Comparison of ENCODE assay signal across 29 mouse cellular contexts in the genomic region with DNA sequence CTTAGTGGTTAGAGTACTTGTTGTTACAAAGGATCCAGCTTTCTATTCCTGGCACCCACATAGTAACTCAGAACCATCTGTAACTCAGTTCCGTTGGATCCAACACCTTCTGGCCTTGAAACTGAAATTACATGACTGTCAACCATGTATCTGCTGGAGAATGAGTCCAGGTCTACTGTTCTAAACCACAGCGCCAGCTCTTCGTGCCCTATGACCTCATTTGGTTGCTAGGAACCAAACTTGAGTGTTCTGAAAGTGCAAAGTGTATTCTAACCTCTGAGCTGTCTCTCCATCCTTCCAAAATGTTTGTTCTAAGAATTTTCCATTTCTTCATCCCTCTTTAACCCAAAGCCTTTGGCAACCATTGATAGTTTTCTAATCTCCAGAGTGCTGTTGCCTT. TPM values are rescaled to one million over a fixed set of nuclear protein-coding genes. Genes with fewer than 3 reads are reported as not detected.
DNase-seq lines count a peak whose midpoint lies in the region; ATAC-seq and TF ChIP-seq lines count a peak whose summit lies in the region.
"Had no signal": no experiment of that assay in that cellular context is flagged by ENCODE, and none has a peak within 500 bp of the region (broad histone marks: within the 10 kb centered on the region; RNA-seq: fewer than 3 reads in every experiment).

No protein-coding gene starts in this region.

- no peaks in the 10 kb centered on the region for H3K9me3 ChIP-seq in heart, embryonic 11.5 days (replicated peaks; ENCODE audit: control insufficient read depth, low read length)
- H3K9me3 ChIP-seq: embryonic facial prominence, embryonic 13.5 days; embryonic facial prominence, embryonic 15.5 days; forebrain, embryonic 10.5 days; forebrain, embryonic 12.5 days; G1E had no signal

- ATAC-seq in heart, embryonic 11.5 days (replicated peaks; ENCODE audit: insufficient number of reproducible peaks, low FRiP score, low TSS enrichment), result no peak
- ATAC-seq: activated CD4-positive, CD25-positive, alpha-beta regulatory T cell, adult 4 months; CD4-positive, CD25-positive, alpha-beta regulatory T cell, adult 4 months; forebrain, embryonic 14.5 days; forebrain, embryonic 16.5 days; Patski had no signal

- H3K27me3 ChIP-seq in heart, embryonic 11.5 days (ENCODE audit: control insufficient read depth, insufficient read depth, low read length), result no peaks in the 10 kb centered on the region
- H3K27me3 ChIP-seq in testis, adult 2 months (ENCODE audit: control insufficient read depth, insufficient read depth, low read length), result no peaks in the 10 kb centered on the region
- H3K27me3 ChIP-seq: CH12.LX; embryonic facial prominence, embryonic 13.5 days; embryonic facial prominence, embryonic 15.5 days; forebrain, embryonic 12.5 days; Patski had no signal

- no peak overlapping the region for H3K27ac ChIP-seq in heart, embryonic 11.5 days (ENCODE audit: low read depth, low read length)
- H3K27ac ChIP-seq in layer of hippocampus, adult 2 months, result peak overlapping the region; percentile 19; the same call in 1 of the 2 replicates
- H3K27ac ChIP-seq in testis, adult 2 months (ENCODE audit: control insufficient read depth, insufficient read depth, low read depth, low read length), result peak overlapping the region; percentile 57
- H3K27ac ChIP-seq: embryonic facial prominence, embryonic 13.5 days; embryonic facial prominence, embryonic 15.5 days; forebrain, embryonic 10.5 days; forebrain, embryonic 12.5 days had no signal

- TF ChIP-seq POLR2A in testis, adult 2 months (IDR thresholded peaks at IDR 0.05; ENCODE audit: control insufficient read depth, low read depth, low read length), result no peak

- H3K36me3 ChIP-seq in heart, embryonic 11.5 days (ENCODE audit: control insufficient read depth, insufficient read depth, low read length), result peaks cover 39% of the 10 kb centered on the region
- H3K36me3 ChIP-seq in testis, adult 2 months (ENCODE audit: control insufficient read depth, insufficient read depth, low read length), result peaks cover 7% of the 10 kb centered on the region

- no peak for TF ChIP-seq CTCF in layer of hippocampus, adult 2 months (conservative IDR thresholded peaks at IDR 0.05)
- TF ChIP-seq CTCF in testis, adult 2 months (IDR thresholded peaks at IDR 0.05; ENCODE audit: control insufficient read depth, insufficient read depth, insufficient replicate concordance, low read depth, low read length), result no peak

- no peaks in the 10 kb centered on the region for H3K4me1 ChIP-seq in heart, embryonic 11.5 days (ENCODE audit: control insufficient read depth, insufficient read depth, low read length)
- H3K4me1 ChIP-seq in testis, adult 2 months (ENCODE audit: control insufficient read depth, insufficient read depth, low read length), result no peaks in the 10 kb centered on the region
- H3K4me1 ChIP-seq: embryonic facial prominence, embryonic 13.5 days; embryonic facial prominence, embryonic 15.5 days; forebrain, embryonic 10.5 days; forebrain, embryonic 12.5 days had no signal

- no peak overlapping the region for H3K4me3 ChIP-seq in heart, embryonic 11.5 days (ENCODE audit: low read depth, low read length)
- H3K4me3 ChIP-seq in layer of hippocampus, adult 2 months, result no peak overlapping the region
- H3K4me3 ChIP-seq in testis, adult 2 months (ENCODE audit: control insufficient read depth, low read depth, low read length), result peak overlapping the region; percentile 71; the same call in 1 of the 2 replicates
- H3K4me3 ChIP-seq: embryonic facial prominence, embryonic 13.5 days; embryonic facial prominence, embryonic 15.5 days; erythroblast, embryonic 14.5 days; forebrain, embryonic 10.5 days; forebrain, embryonic 12.5 days had no signal

- WGBS in heart, embryonic 11.5 days (ENCODE audit: insufficient replicate concordance), result 92% methylated on average over 3 of the region's 3 CpGs

- H3K4me2 ChIP-seq in heart, embryonic 11.5 days, result no peak overlapping the region
- H3K4me2 ChIP-seq: embryonic facial prominence, embryonic 13.5 days; embryonic facial prominence, embryonic 15.5 days; forebrain, embryonic 12.5 days had no signal

- no peak overlapping the region for H3K9ac ChIP-seq in heart, embryonic 11.5 days (ENCODE audit: low read depth, low read length)
- H3K9ac ChIP-seq: embryonic facial prominence, embryonic 13.5 days; embryonic facial prominence, embryonic 15.5 days; forebrain, embryonic 12.5 days had no signal

- DNase-seq in heart, adult 11 months, result peak; percentile 59
- DNase-seq in layer of hippocampus, adult 2 months (ENCODE audit: low spot score in 2 of 2), result no peak
- DNase-seq in layer of hippocampus, adult 9-11 months, result no peak
- no peak for DNase-seq in testis, postnatal 14 days (ENCODE audit: low spot score)
- DNase-seq: adrenal gland, adult 8-10 months; adrenal gland, postnatal 14 days; adrenal gland, postnatal 36 days; B cell, adult 2 months; cerebellum, adult 11 months; cerebellum, adult 18-20 months; cerebellum, adult 8-10 months; cerebellum, adult 9-11 months; cerebellum, postnatal 14 days; cerebellum, postnatal 36 days; embryo, embryonic 11 days had no signal

RNA-seq across cellular contexts. Expression of gene Impdh2, which starts 14.1 kb away (rescaled TPM):
- polyA plus RNA-seq in heart, embryonic 11.5 days (2014; fragmentation: Nextera tagmentation; extraction: Ambion mirVana), result 130 TPM in 2 replicates
- total RNA-seq in layer of hippocampus, adult 2 months (2021), result 10 to 100 TPM; 61.3 to 63.7 TPM
- polyA plus RNA-seq in testis, adult 2 months (2012; rRNA removed), result 172 and 183 TPM in 2 replicates

RNA-seq across cellular contexts. Expression of gene Ndufaf3, which starts 21.2 kb away (rescaled TPM):
- polyA plus RNA-seq in heart, embryonic 11.5 days (2014; fragmentation: Nextera tagmentation; extraction: Ambion mirVana), result 56.6 and 58.9 TPM in 2 replicates
- 10 to 100 TPM; 60.8 to 73.3 TPM for total RNA-seq in layer of hippocampus, adult 2 months (2021)
- polyA plus RNA-seq in testis, adult 2 months (2012; rRNA removed), result 347 and 402 TPM in 2 replicates

RNA-seq across cellular contexts. Expression of gene Dalrd3, which starts 23.7 kb away (rescaled TPM):
- polyA plus RNA-seq in heart, embryonic 11.5 days (2014; fragmentation: Nextera tagmentation; extraction: Ambion mirVana), result 85.8 and 88.6 TPM in 2 replicates
- 100 to 1,000 TPM; 110 to 111 TPM for total RNA-seq in layer of hippocampus, adult 2 months (2021)
- polyA plus RNA-seq in testis, adult 2 months (2012; rRNA removed), result 184 and 185 TPM in 2 replicates

RNA-seq across cellular contexts. Expression of gene Qrich1, which starts 29.4 kb away (rescaled TPM):
- polyA plus RNA-seq in heart, embryonic 11.5 days (2014; fragmentation: Nextera tagmentation; extraction: Ambion mirVana), result 103 and 109 TPM in 2 replicates
- 100 to 1,000 TPM; 161 TPM for total RNA-seq in layer of hippocampus, adult 2 months (2021)
- polyA plus RNA-seq in testis, adult 2 months (2012; rRNA removed), result 196 and 208 TPM in 2 replicates

RNA-seq across cellular contexts. Expression of gene Wdr6, which starts 32.6 kb away (rescaled TPM):
- 48.6 and 60.8 TPM in 2 replicates for polyA plus RNA-seq in heart, embryonic 11.5 days (2014; fragmentation: Nextera tagmentation; extraction: Ambion mirVana)
- 100 to 1,000 TPM; 119 to 129 TPM for total RNA-seq in layer of hippocampus, adult 2 months (2021)
- polyA plus RNA-seq in testis, adult 2 months (2012; rRNA removed), result 13.4 and 13.5 TPM in 2 replicates
